Mouse (Mus musculus) gastrocnemius, postnatal 25 days (tissue): ENCODE measurements at regions not wholly inside any gene's neighbourhood (a gene's known extent, or its start where the extent isn't known, plus 50 kb on each side); places are given as distances from the start of the nearest gene placed in this dataset.

Experiments used
- DNase-seq: peaks from one replicate; pipeline ENCODE4 v3.0.0; 2022

- no peak for DNase-seq
Measured at GRCm38 (mm10) chr8:8183233-8183622, 477.8 kb downstream of the Efnb2 start.

- no peak for DNase-seq
Measured at GRCm38 (mm10) chr8:8182616-8183232, 478.3 kb downstream of the Efnb2 start.

DNA sequence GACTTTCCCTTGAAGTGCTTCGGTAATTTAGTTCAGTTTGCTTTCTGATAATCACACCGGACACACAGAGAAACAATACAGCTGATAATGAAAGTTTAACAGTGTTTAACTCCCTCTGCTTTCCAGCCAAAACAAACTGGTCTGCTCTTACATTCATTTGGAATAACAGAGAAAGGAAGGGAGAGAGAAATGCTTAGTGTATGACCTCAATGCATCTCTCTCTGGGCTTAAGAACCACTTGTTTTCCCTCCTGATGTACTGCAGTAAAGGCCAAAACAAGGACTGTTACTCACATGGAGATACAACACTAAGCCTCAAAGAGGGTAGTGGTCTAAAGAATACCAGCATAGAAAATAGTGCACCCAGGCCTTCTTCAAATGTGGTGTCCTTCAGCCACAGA, 478.9 kb downstream of the Efnb2 start:
- DNase-seq: no peak

DNA sequence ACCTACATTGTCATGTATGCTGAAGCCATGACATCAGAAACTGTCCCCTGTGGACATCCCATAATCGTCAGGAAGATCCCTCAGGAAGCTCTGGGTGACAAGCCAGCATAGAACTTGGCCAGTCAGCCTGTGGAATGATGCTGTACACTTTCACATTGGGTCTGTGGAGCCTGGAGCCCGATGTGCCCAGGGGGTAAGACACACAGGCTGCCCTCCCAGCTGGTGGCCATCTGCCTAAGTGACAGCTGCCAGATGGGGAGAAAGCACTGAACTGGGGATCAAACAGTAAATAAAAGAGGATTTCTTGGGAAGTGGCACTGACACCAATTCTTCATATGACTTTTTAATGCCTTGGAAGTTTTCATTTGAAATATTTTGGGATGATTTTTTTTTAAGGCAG, 486.8 kb downstream of the Efnb2 start:
- no peak for DNase-seq

DNA sequence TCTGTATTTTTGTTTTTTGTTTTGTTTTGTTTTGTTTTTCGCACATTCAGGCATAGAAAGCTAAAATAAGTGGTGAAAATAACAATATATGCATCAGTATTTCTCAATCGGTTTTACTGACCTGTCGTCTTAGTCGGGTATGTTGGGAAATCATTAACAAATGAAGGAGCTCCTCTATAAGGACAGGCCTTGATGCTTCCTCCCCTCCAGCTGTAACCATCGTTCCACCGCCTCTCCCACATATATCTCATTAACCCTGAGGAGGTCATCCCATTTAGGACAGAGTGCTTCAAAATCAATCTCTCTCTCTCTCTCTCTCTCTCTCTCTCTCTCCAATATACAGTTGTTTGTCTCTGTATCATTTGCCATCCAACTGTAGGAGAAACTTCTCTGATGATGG, 492.4 kb downstream of the Efnb2 start:
- no peak for DNase-seq

- DNase-seq: no peak
Measured at GRCm38 (mm10) chr8:8168250-8168649, 492.8 kb downstream of the Efnb2 start.

DNA sequence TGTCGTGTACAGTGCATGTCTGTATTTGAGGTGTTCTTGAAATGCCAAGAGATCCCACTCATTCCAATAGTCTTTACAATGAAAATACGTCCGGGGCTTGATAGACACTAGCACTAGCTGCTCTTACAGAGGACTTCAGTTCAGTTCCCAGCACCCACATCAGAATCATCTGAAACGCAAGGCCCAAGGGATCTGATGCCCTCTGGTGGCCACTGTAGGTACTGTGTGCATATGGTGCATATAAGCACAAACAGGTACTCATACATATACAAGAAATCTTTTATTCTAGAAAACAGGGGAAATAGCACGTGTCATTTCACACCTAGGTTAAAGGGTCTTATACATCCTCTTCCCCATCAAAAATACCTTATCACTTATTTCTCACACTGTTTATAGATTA, 513.5 kb downstream of the Efnb2 start:
- no peak for DNase-seq

GRCm38 (mm10) chr8:8142933-8143495, 518.0 kb downstream of the Efnb2 start:
- no peak for DNase-seq

GRCm38 (mm10) chr8:8142461-8142860, 518.6 kb downstream of the Efnb2 start:
- no peak for DNase-seq

GRCm38 (mm10) chr8:8139720-8140119, 521.3 kb downstream of the Efnb2 start:
- no peak for DNase-seq

GRCm38 (mm10) chr8:8133001-8133785, 527.8 kb downstream of the Efnb2 start:
- no peak for DNase-seq

DNA sequence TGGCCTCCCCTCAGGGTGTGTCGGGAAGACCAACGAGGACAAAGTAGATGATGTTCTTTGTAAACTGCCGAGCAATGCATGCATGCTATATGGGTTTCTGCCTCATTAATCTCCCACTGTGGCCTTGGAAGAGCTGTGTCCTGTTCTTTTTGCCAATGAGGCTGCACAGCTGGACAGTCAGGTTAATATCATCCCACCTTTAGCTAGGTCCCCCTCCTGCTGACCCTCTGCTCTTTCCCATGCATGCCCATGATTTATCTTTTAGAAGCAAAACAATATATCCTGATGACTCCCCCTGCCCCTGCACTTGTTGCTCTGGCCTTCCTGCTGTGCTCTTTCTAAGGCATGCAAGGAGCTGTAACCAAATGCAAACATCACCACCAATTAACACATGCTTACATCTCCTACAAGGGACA, 529.1 kb downstream of the Efnb2 start:
- DNase-seq: no peak

DNA sequence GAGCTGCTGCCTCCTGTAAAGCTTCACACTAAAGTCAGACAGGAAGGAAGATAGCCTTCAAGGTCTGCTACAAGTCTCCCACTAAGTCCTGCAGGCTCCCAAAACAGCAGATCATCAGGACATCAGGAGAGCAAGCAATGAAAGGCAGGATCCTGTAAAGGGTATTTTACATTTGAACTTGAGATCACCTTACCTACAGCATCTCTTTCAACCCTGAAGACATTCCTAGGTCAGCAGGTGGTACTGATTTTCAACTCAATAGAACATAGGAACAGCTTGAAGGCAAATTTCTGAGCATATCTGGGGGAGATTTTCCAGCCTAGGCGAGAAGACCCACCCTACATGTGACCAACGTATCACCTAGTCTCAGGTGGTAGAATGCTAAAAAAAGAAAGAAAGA, 530.2 kb downstream of the Efnb2 start:
- DNase-seq: no peak

GRCm38 (mm10) chr8:8115595-8116429, 545.2 kb downstream of the Efnb2 start:
- no peak for DNase-seq

- DNase-seq: no peak
Measured at GRCm38 (mm10) chr8:8114604-8115003, 546.4 kb downstream of the Efnb2 start.

DNA sequence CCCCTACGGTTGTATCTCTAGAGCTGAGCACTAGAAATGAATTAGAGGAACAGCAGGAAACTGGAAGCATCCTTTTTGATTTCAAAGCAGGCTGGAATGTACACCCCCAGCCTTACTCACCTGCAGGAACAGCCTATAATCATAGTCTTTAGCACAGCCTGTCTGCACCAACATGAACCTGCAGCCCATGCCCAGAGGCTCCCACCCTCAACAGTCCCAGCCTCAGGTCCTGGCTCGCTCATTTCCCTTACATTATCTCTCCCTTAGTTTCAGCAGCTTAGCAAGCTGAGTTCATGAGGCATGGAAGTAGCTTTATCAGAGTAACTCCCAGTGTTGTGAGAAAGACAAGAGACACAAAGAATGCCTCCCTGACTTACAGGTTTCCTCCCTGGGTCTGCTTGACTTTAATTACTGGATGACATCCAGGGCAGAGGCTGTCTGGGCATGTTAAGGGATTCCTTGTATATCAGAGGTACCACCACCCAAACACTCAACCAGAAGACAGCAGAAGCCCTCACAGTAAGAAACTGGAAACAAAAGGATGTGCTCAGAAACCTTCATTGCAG, 551.2 kb downstream of the Efnb2 start:
- no peak for DNase-seq

- no peak for DNase-seq
Measured at GRCm38 (mm10) chr8:8103492-8103891, 557.5 kb downstream of the Efnb2 start.

DNA sequence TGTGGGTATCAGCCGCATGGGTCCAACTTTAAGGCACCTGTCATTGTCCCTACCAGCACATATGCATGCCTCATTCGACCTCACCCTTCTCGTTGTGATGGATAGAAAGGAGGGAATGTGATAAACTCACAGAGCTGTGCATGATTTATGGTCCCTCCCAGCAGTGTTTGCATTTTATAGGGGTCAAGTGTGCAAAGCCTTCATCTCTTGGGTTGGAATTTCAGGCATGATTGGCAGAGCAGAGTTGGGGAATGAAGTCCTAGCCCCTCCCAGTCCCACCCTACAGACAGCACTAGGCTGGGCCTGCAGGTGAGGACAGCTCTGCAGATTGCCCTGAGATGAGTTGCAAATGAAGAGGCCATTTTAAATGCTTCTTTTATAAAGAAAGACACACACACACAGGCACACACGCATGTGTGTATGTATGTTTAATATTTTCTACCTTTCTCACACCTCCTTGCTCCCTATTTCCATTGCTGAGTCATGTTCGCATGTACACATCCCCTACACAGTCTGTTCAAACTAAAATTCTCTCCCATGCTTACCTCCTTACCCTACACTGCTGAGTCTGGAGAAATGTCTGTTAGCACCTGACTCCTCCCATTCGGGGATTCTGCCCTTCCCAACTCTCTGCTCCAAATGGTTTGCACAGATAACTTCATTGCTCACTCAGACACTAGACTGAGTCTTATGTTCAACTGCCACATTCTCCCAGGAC, 558.9 kb downstream of the Efnb2 start:
- DNase-seq: no peak

- no peak for DNase-seq
Measured at GRCm38 (mm10) chr8:8092551-8092950, 568.5 kb downstream of the Efnb2 start.

- DNase-seq: no peak
Measured at GRCm38 (mm10) chr8:8084652-8085051, 576.4 kb downstream of the Efnb2 start.

GRCm38 (mm10) chr8:8064074-8064473, 597.0 kb downstream of the Efnb2 start:
- DNase-seq: no peak
